Mouse (Mus musculus): Measurements from ENCODE around the gene Fahd1.

DNA sequence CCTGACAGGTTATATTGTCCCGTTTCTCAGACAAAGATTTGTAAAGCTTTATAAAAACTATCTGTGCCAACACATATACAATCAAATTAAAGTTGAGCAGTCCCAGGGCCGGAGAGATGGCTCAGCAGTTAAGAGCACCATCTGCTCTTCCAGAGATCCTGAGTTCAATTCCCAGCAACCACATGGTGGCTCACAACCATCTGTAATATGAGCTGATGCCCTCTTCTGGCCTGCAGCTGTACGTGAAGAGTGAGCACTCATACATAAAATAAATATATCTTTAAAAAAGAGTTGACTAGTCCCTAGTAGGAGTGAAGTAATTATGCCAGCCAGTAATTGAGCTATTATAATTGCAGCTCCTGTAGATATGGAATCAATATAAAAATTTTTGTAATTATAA, 49.6 kb downstream of the Fahd1 start:
- TF ChIP-seq POLR2A (IDR thresholded peaks at IDR 0.05; ENCODE audit: extremely low read depth, insufficient read depth, low read length) (no peak), CTCF (IDR thresholded peaks at IDR 0.05; ENCODE audit: extremely low read depth, insufficient read depth, low read length) (no peak)

Measured in cortical plate, adult 2 months (tissue).